Mouse (Mus musculus) left cerebral cortex, adult 9 months (tissue): Measurements from ENCODE around the gene BC005561.

Source experiments
- DNase-seq, 2 experiments: peaks; one replicate each; pipeline ENCODE4 v3.0.0; 2022; ENCODE audit warnings: low spot score in 2 of 2

BC005561 gene

GRCm38 (mm10) chr5:104571282-104571921, 63.2 kb downstream of the BC005561 start:
- peak; percentile 92 to 96 for DNase-seq
